Mouse (Mus musculus): ENCODE measurements around the gene Car2.

The Car2 gene

GRCm38 (mm10) chr3:14945627-14946026, 59.6 kb downstream of the Car2 start:
- DNase-seq (ENCODE audit: low read depth, low spot score): no peak

- DNase-seq (ENCODE audit: low read depth, low spot score): no peak
Observed at GRCm38 (mm10) chr3:14948067-14948800, 62.2 kb downstream of the Car2 start.

DNA sequence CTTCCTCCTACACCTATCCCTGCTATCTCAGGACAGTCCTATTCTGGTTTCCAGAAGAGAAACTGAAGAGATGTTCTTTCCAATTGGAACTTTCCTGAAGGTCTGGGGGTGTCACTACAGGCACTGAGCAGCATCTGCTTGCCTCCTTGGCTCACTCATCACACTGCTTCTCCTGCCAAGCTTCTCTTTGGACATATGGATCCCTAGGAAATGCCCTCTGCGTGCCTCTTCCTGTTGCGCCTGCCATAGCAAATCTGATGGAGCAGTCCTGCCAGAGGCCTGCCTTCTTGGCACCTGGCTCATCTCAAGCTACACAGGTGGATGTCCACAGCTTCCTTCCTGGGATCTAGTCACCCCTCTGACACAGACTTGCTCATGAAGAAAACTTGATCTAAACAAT, 64.0 kb downstream of the Car2 start:
- DNase-seq (ENCODE audit: low read depth, low spot score): no peak
